Mouse (Mus musculus): ENCODE measurements around the gene Iqcf3. TPM values are rescaled to one million over a fixed set of nuclear protein-coding genes. Genes with fewer than 3 reads are reported as not detected.

Iqcf3 gene
- polyA plus RNA-seq, 1 experiment from 2014 or later, result not detected

DNA sequence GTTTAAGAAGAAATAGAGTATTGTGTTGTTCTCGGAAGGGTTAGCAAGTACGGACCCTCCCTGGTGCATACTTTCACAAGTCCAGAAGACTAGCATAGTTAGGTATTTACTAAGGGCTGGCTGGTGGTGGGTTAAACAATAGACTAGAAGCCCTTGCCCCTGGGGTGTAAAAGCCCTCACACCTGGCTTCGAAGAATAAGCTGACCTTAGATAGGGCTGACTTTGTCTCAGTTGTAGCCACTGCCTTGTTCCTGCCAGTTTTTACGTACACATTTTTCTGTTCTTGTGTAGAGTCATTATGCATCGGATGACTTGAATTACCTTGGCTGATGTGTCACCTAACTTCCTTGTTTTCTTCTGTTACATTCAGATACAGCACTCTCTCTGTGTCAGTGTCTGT, 11.9 kb upstream of the Iqcf3 start:
- Histone ChIP-seq H3K9me3 (ENCODE audit: control insufficient read depth, low read length) (no peaks in the 10 kb centered on the region), H3K36me3 (ENCODE audit: control insufficient read depth, insufficient read depth, low read length) (no peaks in the 10 kb centered on the region), H3K4me3 (ENCODE audit: low read length) (no peak overlapping the region), H3K27ac (ENCODE audit: low read depth, low read length) (no peak overlapping the region), H3K4me1 (ENCODE audit: control insufficient read depth, insufficient read depth, low read depth, low read length) (no peaks in the 10 kb centered on the region), H3K4me2 (ENCODE audit: low read length) (no peak overlapping the region), H3K9ac (ENCODE audit: low read depth, low read length) (no peak overlapping the region), H3K27me3 (replicated peaks; ENCODE audit: control insufficient read depth, insufficient read depth, low read length) (no peaks in the 10 kb centered on the region)
- 91% methylated on average over 5 of the region's 5 CpGs for WGBS
- no peak for ATAC-seq

- Histone ChIP-seq H3K4me2 (ENCODE audit: low read length) (no peak overlapping the region), H3K27me3 (replicated peaks; ENCODE audit: control insufficient read depth, insufficient read depth, low read length) (no peaks in the 10 kb centered on the region), H3K4me3 (ENCODE audit: low read length) (no peak overlapping the region), H3K9ac (ENCODE audit: low read depth, low read length) (no peak overlapping the region), H3K9me3 (ENCODE audit: control insufficient read depth, low read length) (no peaks in the 10 kb centered on the region), H3K36me3 (ENCODE audit: control insufficient read depth, insufficient read depth, low read length) (no peaks in the 10 kb centered on the region), H3K27ac (ENCODE audit: low read depth, low read length) (no peak overlapping the region), H3K4me1 (ENCODE audit: control insufficient read depth, insufficient read depth, low read depth, low read length) (no peaks in the 10 kb centered on the region)
- ATAC-seq, result no peak
- 95% methylated on average over 2 of the region's 2 CpGs for WGBS
These were observed 10.8 kb upstream of the Iqcf3 start for GRCm38 (mm10) chr9:106572186-106572585.

- no peak for ATAC-seq
- no peak within 1 kb of the TSS for H3K27ac ChIP-seq (ENCODE audit: low read depth, low read length)
- no peak within 1 kb of the TSS for H3K9ac ChIP-seq (ENCODE audit: low read depth, low read length)
- no peaks in the 10 kb centered on the region for H3K9me3 ChIP-seq (ENCODE audit: control insufficient read depth, low read length)
- no peaks in the 10 kb centered on the region for H3K4me1 ChIP-seq (ENCODE audit: control insufficient read depth, insufficient read depth, low read depth, low read length)
- no peaks in the 10 kb centered on the region for H3K36me3 ChIP-seq (ENCODE audit: control insufficient read depth, insufficient read depth, low read length)
- H3K27me3 ChIP-seq (replicated peaks; ENCODE audit: control insufficient read depth, insufficient read depth, low read length), result no peaks in the 10 kb centered on the region
- 88% methylated on average over 7 of the region's 7 CpGs for WGBS
- no peak within 1 kb of the TSS for H3K4me2 ChIP-seq (ENCODE audit: low read length)
- H3K4me3 ChIP-seq (ENCODE audit: low read length), result no peak within 1 kb of the TSS
These were observed 9.5 kb upstream of the Iqcf3 start, which contains the start of gene Iqcf4 for GRCm38 (mm10) chr9:106570896-106571295. Gene Iqcf4 (minus strand): TSS chr9:106570996.

DNA sequence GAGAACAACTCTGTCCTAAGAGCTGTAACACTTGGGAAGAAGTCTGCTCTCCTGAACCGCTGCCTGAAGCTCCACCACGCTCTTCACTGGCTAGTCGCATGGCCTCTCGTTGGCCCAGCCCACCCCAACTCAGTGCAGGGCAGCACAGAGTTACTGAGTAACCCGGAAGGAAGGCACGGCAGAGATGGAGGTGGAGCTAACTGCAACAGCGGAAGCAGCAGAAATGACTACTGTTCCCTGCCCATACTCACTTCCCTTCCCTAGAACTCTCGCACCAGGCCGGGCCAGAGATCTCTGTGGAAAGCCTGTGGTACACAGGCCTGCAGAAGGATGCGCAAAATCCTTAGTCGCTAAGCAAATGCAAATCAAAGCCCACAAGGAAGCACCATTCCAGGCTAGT, 5.0 kb upstream of the Iqcf3 start:
- H3K4me2 ChIP-seq (ENCODE audit: low read length), result no peak overlapping the region
- no peak overlapping the region for H3K9ac ChIP-seq (ENCODE audit: low read depth, low read length)
- H3K36me3 ChIP-seq (ENCODE audit: control insufficient read depth, insufficient read depth, low read length), result no peaks in the 10 kb centered on the region
- no peaks in the 10 kb centered on the region for H3K9me3 ChIP-seq (ENCODE audit: control insufficient read depth, low read length)
- H3K27ac ChIP-seq (ENCODE audit: low read depth, low read length), result no peak overlapping the region
- ATAC-seq, result no peak
- WGBS, result 56% methylated on average over 11 of the region's 11 CpGs
- no peaks in the 10 kb centered on the region for H3K27me3 ChIP-seq (replicated peaks; ENCODE audit: control insufficient read depth, insufficient read depth, low read length)
- H3K4me3 ChIP-seq (ENCODE audit: low read length), result no peak overlapping the region
- H3K4me1 ChIP-seq (ENCODE audit: control insufficient read depth, insufficient read depth, low read depth, low read length), result no peaks in the 10 kb centered on the region

GRCm38 (mm10) chr9:106564025-106564424, 2.6 kb upstream of the Iqcf3 start:
- WGBS, result 76% methylated on average over 8 of the region's 8 CpGs
- Histone ChIP-seq H3K36me3 (ENCODE audit: control insufficient read depth, insufficient read depth, low read length) (no peaks in the 10 kb centered on the region), H3K4me3 (ENCODE audit: low read length) (no peak overlapping the region)

GRCm38 (mm10) chr9:106562291-106562690, 860 bp upstream of the Iqcf3 start:
- Histone ChIP-seq H3K4me3 (ENCODE audit: low read length) (no peak overlapping the region), H3K27ac (ENCODE audit: low read depth, low read length) (no peak overlapping the region), H3K9me3 (ENCODE audit: control insufficient read depth, low read length) (no peaks in the 10 kb centered on the region), H3K4me1 (ENCODE audit: control insufficient read depth, insufficient read depth, low read depth, low read length) (no peaks in the 10 kb centered on the region), H3K27me3 (replicated peaks; ENCODE audit: control insufficient read depth, insufficient read depth, low read length) (no peaks in the 10 kb centered on the region), H3K9ac (ENCODE audit: low read depth, low read length) (no peak overlapping the region), H3K36me3 (ENCODE audit: control insufficient read depth, insufficient read depth, low read length) (no peaks in the 10 kb centered on the region), H3K4me2 (ENCODE audit: low read length) (no peak overlapping the region)
- no peak for ATAC-seq
- WGBS, result 90% methylated on average over 11 of the region's 11 CpGs

More at GRCm38 (mm10) chr9:106564025-106564424, 2.6 kb upstream of the Iqcf3 start:
- no peak overlapping the region for H3K27ac ChIP-seq (ENCODE audit: low read depth, low read length)
- H3K9ac ChIP-seq (ENCODE audit: low read depth, low read length), result no peak overlapping the region
- no peaks in the 10 kb centered on the region for H3K4me1 ChIP-seq (ENCODE audit: control insufficient read depth, insufficient read depth, low read depth, low read length)
- H3K9me3 ChIP-seq (ENCODE audit: control insufficient read depth, low read length), result no peaks in the 10 kb centered on the region
- no peaks in the 10 kb centered on the region for H3K27me3 ChIP-seq (replicated peaks; ENCODE audit: control insufficient read depth, insufficient read depth, low read length)
- ATAC-seq, result no peak
- no peak overlapping the region for H3K4me2 ChIP-seq (ENCODE audit: low read length)

DNA sequence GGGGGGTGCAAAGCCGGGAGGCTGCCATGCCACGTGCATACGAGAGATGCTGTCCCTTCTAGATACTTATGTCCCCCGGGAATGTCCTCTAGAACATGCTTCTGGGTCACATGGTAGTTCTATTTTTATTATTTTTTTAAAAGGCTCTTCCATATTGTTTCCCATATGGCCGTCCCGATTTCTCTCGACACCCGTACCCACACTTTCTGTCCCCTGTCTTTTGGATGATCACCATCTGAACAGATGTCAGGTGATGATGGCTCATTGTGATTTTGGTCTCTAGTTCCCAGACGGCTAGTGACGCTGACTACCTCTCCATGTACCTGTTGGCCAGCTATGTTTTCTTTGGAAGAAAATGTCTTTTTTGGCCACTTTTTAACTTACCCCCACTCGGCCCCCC, 26.5 kb downstream of the Iqcf3 start:
- Histone ChIP-seq H3K4me3 (ENCODE audit: low read length) (no peak overlapping the region), H3K4me2 (ENCODE audit: low read length) (no peak overlapping the region), H3K4me1 (ENCODE audit: control insufficient read depth, insufficient read depth, low read depth, low read length) (no peaks in the 10 kb centered on the region), H3K27ac (ENCODE audit: low read depth, low read length) (no peak overlapping the region), H3K36me3 (ENCODE audit: control insufficient read depth, insufficient read depth, low read length) (no peaks in the 10 kb centered on the region), H3K27me3 (replicated peaks; ENCODE audit: control insufficient read depth, insufficient read depth, low read length) (no peaks in the 10 kb centered on the region), H3K9me3 (ENCODE audit: control insufficient read depth, low read length) (no peaks in the 10 kb centered on the region), H3K9ac (ENCODE audit: low read depth, low read length) (no peak overlapping the region)
- no peak for ATAC-seq
- 89% methylated on average over 11 of the region's 11 CpGs for WGBS

DNA sequence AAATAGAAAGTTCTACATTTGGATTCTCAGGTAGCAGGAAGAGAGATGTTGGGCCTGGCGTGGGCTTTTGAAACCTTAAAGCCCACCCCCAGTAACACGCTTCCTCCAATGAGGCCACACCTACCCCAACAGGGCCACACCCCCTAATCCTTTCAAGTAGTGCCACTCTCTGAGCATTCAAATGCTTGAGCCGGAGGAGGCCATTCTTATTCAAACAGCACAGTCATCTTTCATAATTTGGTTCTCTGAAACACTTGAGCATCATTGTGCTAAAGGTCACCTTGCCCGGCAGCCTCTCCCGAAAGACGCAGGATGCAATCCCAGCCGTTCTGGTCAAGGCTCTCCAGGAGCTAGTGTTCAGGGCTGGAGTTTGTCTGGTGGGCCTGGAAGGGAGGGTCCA, 27.1 kb downstream of the Iqcf3 start:
- no peak overlapping the region for H3K27ac ChIP-seq (ENCODE audit: low read depth, low read length)
- ATAC-seq, result no peak
- no peak overlapping the region for H3K9ac ChIP-seq (ENCODE audit: low read depth, low read length)
- no peaks in the 10 kb centered on the region for H3K4me1 ChIP-seq (ENCODE audit: control insufficient read depth, insufficient read depth, low read depth, low read length)
- whole genome bisulfite sequencing, result 89% methylated on average over 7 of the region's 7 CpGs
- H3K36me3 ChIP-seq (ENCODE audit: control insufficient read depth, insufficient read depth, low read length), result no peaks in the 10 kb centered on the region
- H3K4me3 ChIP-seq (ENCODE audit: low read length), result no peak overlapping the region
- no peaks in the 10 kb centered on the region for H3K9me3 ChIP-seq (ENCODE audit: control insufficient read depth, low read length)
- no peaks in the 10 kb centered on the region for H3K27me3 ChIP-seq (replicated peaks; ENCODE audit: control insufficient read depth, insufficient read depth, low read length)
- no peak overlapping the region for H3K4me2 ChIP-seq (ENCODE audit: low read length)

DNA sequence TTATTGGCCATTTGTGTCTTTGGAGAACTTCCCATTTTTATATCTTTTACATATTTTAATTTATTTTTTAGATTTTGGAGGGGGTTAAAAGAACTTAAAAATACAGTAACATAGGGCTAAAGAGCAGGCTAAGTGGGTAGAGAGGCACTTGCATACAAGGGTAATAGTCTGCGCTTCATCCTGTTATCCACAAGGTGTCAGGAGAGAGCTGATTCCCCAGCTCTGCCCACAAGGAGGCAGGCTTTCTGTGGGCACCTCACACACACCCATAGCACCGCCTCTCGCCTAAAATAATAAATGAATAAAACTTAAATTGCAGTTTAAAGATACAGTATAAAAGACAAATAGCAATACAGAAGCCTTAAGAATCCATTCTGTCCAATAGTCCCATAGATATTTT, 29.6 kb downstream of the Iqcf3 start:
- H3K9me3 ChIP-seq (ENCODE audit: control insufficient read depth, low read length), result no peaks in the 10 kb centered on the region
- no peaks in the 10 kb centered on the region for H3K4me1 ChIP-seq (ENCODE audit: control insufficient read depth, insufficient read depth, low read depth, low read length)
- H3K9ac ChIP-seq (ENCODE audit: low read depth, low read length), result no peak overlapping the region
- no peak overlapping the region for H3K27ac ChIP-seq (ENCODE audit: low read depth, low read length)
- H3K27me3 ChIP-seq (replicated peaks; ENCODE audit: control insufficient read depth, insufficient read depth, low read length), result no peaks in the 10 kb centered on the region
- no peak for ATAC-seq
- no peak overlapping the region for H3K4me3 ChIP-seq (ENCODE audit: low read length)
- no peak overlapping the region for H3K4me2 ChIP-seq (ENCODE audit: low read length)
- whole genome bisulfite sequencing, result 39% methylated on average over 3 of the region's 3 CpGs
- no peaks in the 10 kb centered on the region for H3K36me3 ChIP-seq (ENCODE audit: control insufficient read depth, insufficient read depth, low read length)

DNA sequence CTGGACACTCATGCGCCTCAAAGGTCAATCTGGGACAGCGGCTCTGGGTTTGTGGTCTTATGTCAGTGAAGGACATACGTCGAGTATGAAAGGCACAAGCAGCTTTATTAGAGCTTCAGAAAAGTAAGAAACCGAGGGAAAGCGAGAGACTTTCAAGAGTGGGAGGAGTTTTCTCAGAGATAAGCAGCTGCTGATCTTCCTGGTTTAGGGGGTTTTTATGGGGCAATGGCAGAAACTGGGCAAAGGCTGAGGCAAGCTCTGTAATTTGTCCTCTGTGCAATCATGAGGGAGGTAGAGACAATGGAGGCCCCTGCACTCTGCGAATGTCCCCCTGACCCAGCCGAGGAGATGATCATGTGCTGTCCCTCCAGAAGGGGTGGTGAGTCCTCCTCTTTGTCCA, 41.5 kb downstream of the Iqcf3 start:
- H3K4me2 ChIP-seq (ENCODE audit: low read length), result no peak overlapping the region

More for the DNA sequence above, 41.5 kb downstream of the Iqcf3 start:
- ATAC-seq, result no peak
- H3K27me3 ChIP-seq (replicated peaks; ENCODE audit: control insufficient read depth, insufficient read depth, low read length), result no peaks in the 10 kb centered on the region
- H3K4me1 ChIP-seq (ENCODE audit: control insufficient read depth, insufficient read depth, low read depth, low read length), result no peaks in the 10 kb centered on the region
- 84% methylated on average over 8 of the region's 8 CpGs for WGBS
- H3K9me3 ChIP-seq (ENCODE audit: control insufficient read depth, low read length), result no peaks in the 10 kb centered on the region
- no peaks in the 10 kb centered on the region for H3K36me3 ChIP-seq (ENCODE audit: control insufficient read depth, insufficient read depth, low read length)
- H3K27ac ChIP-seq (ENCODE audit: low read depth, low read length), result no peak overlapping the region
- no peak overlapping the region for H3K9ac ChIP-seq (ENCODE audit: low read depth, low read length)
- no peak overlapping the region for H3K4me3 ChIP-seq (ENCODE audit: low read length)
